Mouse (Mus musculus) liver, adult 2 months (tissue): ENCODE measurements around the gene Spp2.

ENCODE experiments used
- CTCF ChIP-seq: fragments of 200-500 bp; IDR thresholded peaks from 2 replicates; pipeline ENCODE4 v1.5.1; 2011; ENCODE audit warnings: low read depth, low read length, control low read depth
- POLR2A ChIP-seq: fragments of 200-500 bp; IDR thresholded peaks from 2 replicates; pipeline ENCODE4 v1.6.1; 2011; ENCODE audit warnings: low read length, control low read depth; ENCODE audit not compliant: insufficient read depth; ENCODE audit errors: extremely low read depth

DNA sequence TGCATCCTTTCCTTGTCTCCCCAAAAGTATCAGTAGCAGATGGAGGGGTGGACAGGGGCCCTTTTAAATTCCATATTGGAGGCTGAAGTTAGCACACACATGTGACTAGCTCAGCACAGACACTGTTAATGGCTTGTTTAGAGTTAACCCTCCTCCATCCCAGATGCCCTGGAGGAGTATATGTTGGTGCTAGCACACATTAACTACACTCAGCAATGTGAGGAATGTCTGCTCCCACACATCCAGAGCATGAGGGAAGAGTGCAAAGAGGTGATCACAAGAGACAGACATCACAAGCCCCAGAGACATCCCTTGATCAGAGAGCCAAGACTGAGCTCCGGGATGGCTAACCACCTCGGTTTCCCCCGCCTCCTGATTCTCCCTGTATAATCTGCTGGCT lies 3.4 kb upstream of the Spp2 start:
- no peak for TF ChIP-seq POLR2A
- no peak for TF ChIP-seq CTCF
